Mouse (Mus musculus): ENCODE data around the gene Oas1e. TPM values are rescaled to one million over a fixed set of nuclear protein-coding genes. Genes with fewer than 3 reads are reported as not detected.

Gene Oas1e
- polyA plus RNA-seq, 1 experiment from 2014 or later: 0.60 TPM

DNA sequence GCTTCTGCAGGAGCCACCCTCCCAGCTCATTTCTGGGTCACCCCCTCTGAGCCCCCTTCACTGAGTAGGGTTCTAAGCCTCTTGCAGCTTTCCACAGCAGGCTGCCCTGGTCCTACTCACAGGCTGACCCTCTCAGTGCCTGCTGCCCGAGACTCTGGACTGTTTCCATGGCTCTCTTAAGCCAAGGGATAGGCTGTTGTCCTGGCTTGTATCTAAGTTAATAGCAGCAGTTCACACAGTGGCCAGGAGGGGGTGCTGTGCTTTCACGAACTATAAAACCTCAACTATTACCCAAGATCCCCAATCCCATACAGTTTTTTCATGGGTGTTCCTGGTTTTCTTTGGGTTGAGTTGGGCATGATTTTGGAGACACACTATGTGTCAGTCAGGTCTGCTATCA is 2.3 kb downstream of the Oas1e start:
- H3K9ac ChIP-seq (replicated peaks; ENCODE audit: low read depth): no peak overlapping the region
- peak; percentile 52 for DNase-seq (ENCODE audit: low spot score)
- no peaks in the 10 kb centered on the region for H3K36me3 ChIP-seq (ENCODE audit: insufficient read depth, low read length)
- TF ChIP-seq CTCF (IDR thresholded peaks at IDR 0.05) (peak; percentile 79), EP300 (IDR thresholded peaks at IDR 0.05) (no peak)
- no peaks in the 10 kb centered on the region for H3K4me1 ChIP-seq (ENCODE audit: insufficient read depth, low read depth, low read length)
- H3K4me3 ChIP-seq (ENCODE audit: low read depth, low read length): no peak overlapping the region
- peak; percentile 38; the same call in 1 of the 2 replicates for ATAC-seq
- no peaks in the 10 kb centered on the region for H3K27me3 ChIP-seq (replicated peaks; ENCODE audit: insufficient read depth, low read length)
- H3K27ac ChIP-seq (ENCODE audit: low read length): no peak overlapping the region
- WGBS: 23% methylated on average over 2 of the region's 2 CpGs
- no peak overlapping the region for H3K4me2 ChIP-seq (replicated peaks; ENCODE audit: low read depth, low read length)
- no peaks in the 10 kb centered on the region for H3K9me3 ChIP-seq (ENCODE audit: low read length)

DNA sequence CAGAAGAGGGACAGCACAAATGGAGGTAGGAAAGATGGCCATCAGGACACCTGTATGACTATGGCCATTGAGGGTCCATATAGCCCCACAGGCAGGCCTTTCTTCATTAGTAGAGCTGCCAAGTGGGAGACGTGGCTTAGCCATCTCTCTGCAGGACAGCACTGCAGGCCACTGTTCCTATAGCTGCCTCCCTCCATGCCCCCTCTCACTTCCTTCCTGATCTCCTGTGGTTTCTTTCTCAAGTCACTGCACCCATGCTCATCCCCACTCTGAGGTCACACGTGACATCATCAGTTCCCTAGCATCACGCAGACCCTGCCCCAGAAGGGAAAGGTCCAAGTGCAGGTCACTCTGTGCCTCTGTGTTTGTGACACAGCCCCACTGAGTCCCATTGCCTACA is 8.3 kb downstream of the Oas1e start:
- H3K4me2 ChIP-seq (replicated peaks; ENCODE audit: low read depth, low read length): no peak overlapping the region
- H3K9ac ChIP-seq (replicated peaks; ENCODE audit: low read depth): no peak overlapping the region
- no peak for TF ChIP-seq CTCF (IDR thresholded peaks at IDR 0.05)
- no peak for TF ChIP-seq EP300 (IDR thresholded peaks at IDR 0.05)
- DNase-seq (ENCODE audit: low spot score): no peak
- no peaks in the 10 kb centered on the region for H3K27me3 ChIP-seq (replicated peaks; ENCODE audit: insufficient read depth, low read length)
- H3K4me3 ChIP-seq (ENCODE audit: low read depth, low read length): no peak overlapping the region
- 59% methylated on average over 3 of the region's 3 CpGs for WGBS
- no peaks in the 10 kb centered on the region for H3K9me3 ChIP-seq (ENCODE audit: low read length)
- no peak overlapping the region for H3K27ac ChIP-seq (ENCODE audit: low read length)
- no peaks in the 10 kb centered on the region for H3K4me1 ChIP-seq (ENCODE audit: insufficient read depth, low read depth, low read length)
- no peaks in the 10 kb centered on the region for H3K36me3 ChIP-seq (ENCODE audit: insufficient read depth, low read length)
- no peak for ATAC-seq

DNA sequence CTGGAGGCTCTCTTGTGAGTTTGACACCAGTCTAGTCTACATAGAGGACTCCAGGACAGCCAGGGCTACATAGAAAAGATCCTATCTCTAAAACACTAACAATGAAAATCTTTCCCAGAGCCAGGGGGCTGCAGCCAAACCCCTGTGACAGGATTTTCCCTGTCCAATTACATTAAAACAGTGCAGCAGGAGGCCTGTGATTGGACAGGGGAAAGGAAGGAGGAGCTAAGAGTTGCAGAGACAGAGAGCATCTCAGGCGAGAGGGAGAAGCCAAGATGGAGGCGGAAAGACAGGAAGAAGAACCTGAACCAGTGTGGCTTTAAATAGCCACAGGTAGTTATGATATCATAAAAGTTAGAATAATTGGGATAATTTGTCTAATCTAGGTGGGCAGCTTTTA is 12.9 kb downstream of the Oas1e start:
- H3K36me3 ChIP-seq (ENCODE audit: insufficient read depth, low read length): no peaks in the 10 kb centered on the region
- H3K27ac ChIP-seq (ENCODE audit: low read length): no peak overlapping the region
- ATAC-seq (no peak), DNase-seq (ENCODE audit: low spot score) (no peak)
- H3K4me3 ChIP-seq (ENCODE audit: low read depth, low read length): no peak overlapping the region
- H3K9ac ChIP-seq (replicated peaks; ENCODE audit: low read depth): no peak overlapping the region
- TF ChIP-seq EP300 (IDR thresholded peaks at IDR 0.05) (no peak), CTCF (IDR thresholded peaks at IDR 0.05) (no peak)
- WGBS: 67% methylated on average over 2 of the region's 2 CpGs
- H3K27me3 ChIP-seq (replicated peaks; ENCODE audit: insufficient read depth, low read length): no peaks in the 10 kb centered on the region
- no peaks in the 10 kb centered on the region for H3K9me3 ChIP-seq (ENCODE audit: low read length)
- H3K4me2 ChIP-seq (replicated peaks; ENCODE audit: low read depth, low read length): no peak overlapping the region
- H3K4me1 ChIP-seq (ENCODE audit: insufficient read depth, low read depth, low read length): no peaks in the 10 kb centered on the region

DNA sequence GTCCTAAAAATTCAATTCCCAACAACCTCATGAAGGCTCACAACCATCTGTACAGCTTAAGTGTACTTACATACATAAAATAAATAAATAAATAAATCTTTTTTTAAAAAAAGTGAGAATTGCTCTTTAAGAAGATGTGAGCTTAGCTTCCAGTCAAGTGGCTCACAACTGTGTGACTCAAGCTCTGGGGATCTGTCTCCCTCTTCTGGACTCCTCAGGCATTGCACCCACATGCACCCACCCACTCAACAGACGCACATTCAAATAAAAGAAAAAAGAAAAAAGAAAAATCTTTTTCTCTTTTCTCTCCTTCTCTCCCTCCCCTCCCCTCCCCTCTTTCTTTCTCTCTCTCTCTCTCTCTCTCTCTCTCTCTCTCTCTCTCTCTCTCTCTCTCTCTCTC is 13.7 kb downstream of the Oas1e start:
- Histone ChIP-seq H3K9ac (replicated peaks; ENCODE audit: low read depth) (no peak overlapping the region), H3K9me3 (ENCODE audit: low read length) (no peaks in the 10 kb centered on the region), H3K27me3 (replicated peaks; ENCODE audit: insufficient read depth, low read length) (no peaks in the 10 kb centered on the region), H3K4me3 (ENCODE audit: low read depth, low read length) (no peak overlapping the region), H3K27ac (ENCODE audit: low read length) (no peak overlapping the region), H3K4me1 (ENCODE audit: insufficient read depth, low read depth, low read length) (no peaks in the 10 kb centered on the region), H3K4me2 (replicated peaks; ENCODE audit: low read depth, low read length) (no peak overlapping the region), H3K36me3 (ENCODE audit: insufficient read depth, low read length) (no peaks in the 10 kb centered on the region)
- DNase-seq (ENCODE audit: low spot score) (no peak), ATAC-seq (no peak)
- TF ChIP-seq EP300 (IDR thresholded peaks at IDR 0.05) (no peak), CTCF (IDR thresholded peaks at IDR 0.05) (0 out of 2 replicates have a peak, but pooled peaks have one; percentile 15)
- WGBS: 100% methylated on average over 1 of the region's 1 CpGs

DNA sequence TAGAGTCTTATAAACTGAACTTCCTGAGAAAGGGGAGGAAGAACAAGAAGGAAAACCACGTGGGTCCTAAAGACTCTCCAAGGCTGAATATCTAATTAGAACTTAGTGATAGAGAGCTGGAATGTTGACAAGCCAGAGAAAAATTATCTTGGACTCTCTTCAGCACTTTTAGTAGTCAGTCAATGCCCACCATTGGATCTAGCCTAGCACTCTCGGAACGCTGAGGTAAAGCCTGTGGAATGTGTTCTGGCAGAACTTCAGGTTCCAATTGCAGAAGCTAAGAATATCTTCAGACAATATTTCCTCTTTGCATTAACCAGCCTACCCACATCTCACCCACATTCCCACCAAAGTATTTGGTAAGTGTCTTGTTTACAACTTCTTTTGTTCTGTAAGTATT is 15.4 kb downstream of the Oas1e start:
- DNase-seq (ENCODE audit: low spot score) (peak; percentile 71), ATAC-seq (peak; percentile 72)
- no peaks in the 10 kb centered on the region for H3K36me3 ChIP-seq (ENCODE audit: insufficient read depth, low read length)
- H3K9ac ChIP-seq (replicated peaks; ENCODE audit: low read depth): no peak overlapping the region
- no peak overlapping the region for H3K4me3 ChIP-seq (ENCODE audit: low read depth, low read length)
- TF ChIP-seq EP300 (IDR thresholded peaks at IDR 0.05) (peak; percentile 90), CTCF (IDR thresholded peaks at IDR 0.05) (no peak)
- H3K9me3 ChIP-seq (ENCODE audit: low read length): no peaks in the 10 kb centered on the region
- H3K27me3 ChIP-seq (replicated peaks; ENCODE audit: insufficient read depth, low read length): no peaks in the 10 kb centered on the region
- 14% methylated on average over 3 of the region's 3 CpGs for WGBS
- H3K4me2 ChIP-seq (replicated peaks; ENCODE audit: low read depth, low read length): no peak overlapping the region
- no peaks in the 10 kb centered on the region for H3K4me1 ChIP-seq (ENCODE audit: insufficient read depth, low read depth, low read length)
- H3K27ac ChIP-seq (ENCODE audit: low read length): no peak overlapping the region

DNA sequence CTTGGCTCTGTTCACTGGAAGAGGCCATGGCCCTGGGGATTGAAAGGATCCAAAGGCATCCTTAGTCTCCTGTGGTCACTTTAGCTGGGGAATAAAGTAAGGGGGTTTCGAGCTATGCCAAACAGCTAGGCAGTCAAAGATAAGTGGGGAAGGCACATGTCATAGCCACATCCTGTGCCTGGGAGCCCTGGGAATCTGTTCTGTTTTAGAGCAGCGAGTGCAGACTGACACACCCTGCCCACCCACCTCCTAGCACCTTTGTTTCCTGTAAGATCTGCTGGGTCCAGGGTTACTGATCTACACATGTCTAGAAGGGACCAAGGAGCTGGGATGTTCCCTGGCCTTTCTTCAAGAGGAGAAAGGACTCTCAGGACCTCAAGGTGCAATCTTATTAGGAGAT is 16.4 kb downstream of the Oas1e start:
- TF ChIP-seq EP300 (IDR thresholded peaks at IDR 0.05) (no peak), CTCF (IDR thresholded peaks at IDR 0.05) (no peak)
- no peak overlapping the region for H3K27ac ChIP-seq (ENCODE audit: low read length)

DNA sequence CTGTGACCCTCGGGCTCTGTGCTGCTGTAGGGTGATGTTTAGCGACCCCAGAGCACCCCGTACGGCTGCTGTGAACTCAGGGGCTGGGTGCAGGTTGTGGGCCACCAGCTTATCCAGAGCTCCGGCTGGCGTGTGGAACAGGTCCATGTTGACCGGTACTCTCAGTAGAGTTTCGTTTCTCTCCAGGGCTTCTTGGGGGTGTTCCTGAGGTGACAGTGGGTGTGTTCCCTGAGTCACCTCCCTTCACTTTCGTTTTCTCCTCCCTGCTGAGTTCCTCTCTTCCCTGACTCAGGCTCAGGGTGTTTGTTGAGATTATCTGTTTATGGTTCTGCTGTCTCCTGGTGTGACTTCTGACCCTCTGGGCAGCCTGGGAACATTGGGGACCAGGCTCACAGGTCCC is 17.9 kb downstream of the Oas1e start, which contains the start of gene Oas3:
Gene Oas3, minus strand, starts transcription at position 184 of the 400 bp plus-strand sequence.
- ATAC-seq: no peak
- H3K4me3 ChIP-seq (ENCODE audit: low read depth, low read length): no peak within 1 kb of the TSS

More for the DNA sequence above, 16.4 kb downstream of the Oas1e start:
- Histone ChIP-seq H3K4me1 (ENCODE audit: insufficient read depth, low read depth, low read length) (no peaks in the 10 kb centered on the region), H3K4me2 (replicated peaks; ENCODE audit: low read depth, low read length) (no peak overlapping the region), H3K27me3 (replicated peaks; ENCODE audit: insufficient read depth, low read length) (no peaks in the 10 kb centered on the region), H3K36me3 (ENCODE audit: insufficient read depth, low read length) (no peaks in the 10 kb centered on the region), H3K9me3 (ENCODE audit: low read length) (no peaks in the 10 kb centered on the region), H3K4me3 (ENCODE audit: low read depth, low read length) (no peak overlapping the region), H3K9ac (replicated peaks; ENCODE audit: low read depth) (no peak overlapping the region)
- 54% methylated on average over 2 of the region's 2 CpGs for WGBS
- DNase-seq (ENCODE audit: low spot score): no peak
- no peak for ATAC-seq

More for the DNA sequence above, 17.9 kb downstream of the Oas1e start, which contains the start of gene Oas3:
- TF ChIP-seq EP300 (IDR thresholded peaks at IDR 0.05) (no peak), CTCF (IDR thresholded peaks at IDR 0.05) (no peak)
- H3K4me1 ChIP-seq (ENCODE audit: insufficient read depth, low read depth, low read length): no peaks in the 10 kb centered on the region
- H3K36me3 ChIP-seq (ENCODE audit: insufficient read depth, low read length): no peaks in the 10 kb centered on the region
- no peaks in the 10 kb centered on the region for H3K9me3 ChIP-seq (ENCODE audit: low read length)
- DNase-seq (ENCODE audit: low spot score): peak; percentile 22
- no peak within 1 kb of the TSS for H3K4me2 ChIP-seq (replicated peaks; ENCODE audit: low read depth, low read length)
- H3K27me3 ChIP-seq (replicated peaks; ENCODE audit: insufficient read depth, low read length): no peaks in the 10 kb centered on the region
- WGBS: 60% methylated on average over 9 of the region's 9 CpGs
- no peak within 1 kb of the TSS for H3K27ac ChIP-seq (ENCODE audit: low read length)
- no peak within 1 kb of the TSS for H3K9ac ChIP-seq (replicated peaks; ENCODE audit: low read depth)

Data from lung, postnatal 0 days (tissue).